Mouse (Mus musculus) left cerebral cortex, postnatal 36 days (tissue): ENCODE measurements at regions not wholly inside any gene's neighbourhood (a gene's known extent, or its start where the extent isn't known, plus 50 kb on each side); places are given as distances from the start of the nearest gene placed in this dataset.

Experiments used
- DNase-seq, 2 experiments: peaks; one replicate each; pipeline ENCODE4 v3.0.0; 2021 to 2022; ENCODE audit warnings: low spot score in 2 of 2, mixed read lengths in 1 of 2
- intact Hi-C: fragments of 180-260 bp; cut with DNase I; formaldehyde crosslinking; loops from one replicate; pipeline ENCODE4 v1.15.1; 2025

DNA sequence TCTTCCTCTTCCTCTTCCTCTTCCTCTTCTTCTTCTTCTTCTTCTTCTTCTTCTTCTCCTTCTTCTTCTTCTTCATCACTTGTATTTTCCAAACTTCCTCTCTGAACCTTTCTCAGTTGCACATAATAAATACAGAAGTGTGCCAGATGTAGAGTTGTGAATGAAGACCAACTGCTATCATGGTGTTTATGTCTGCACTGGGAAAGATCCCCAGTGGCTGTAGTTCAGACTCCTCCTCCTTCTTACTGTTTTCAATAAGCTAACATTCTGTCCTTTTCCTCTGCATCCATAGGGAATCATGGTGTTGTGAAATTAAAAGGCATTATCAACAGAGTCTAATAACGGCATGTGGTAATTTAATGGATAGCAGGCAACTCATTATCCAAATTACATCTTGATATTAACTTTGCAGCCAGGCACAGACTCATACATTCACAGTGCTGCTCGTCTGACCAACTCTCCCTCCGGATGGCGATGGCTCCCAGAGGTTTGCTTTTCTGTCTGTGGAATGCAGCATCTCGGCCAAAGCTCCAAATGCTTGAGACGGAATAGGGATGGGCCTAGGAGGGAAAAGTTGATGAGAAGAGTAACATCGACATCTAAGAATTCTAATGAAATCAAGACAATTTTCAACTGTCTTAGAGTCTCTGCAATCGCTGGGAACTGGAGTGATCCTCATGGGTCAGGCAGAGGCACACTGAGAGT is 219.6 kb downstream of the Irs2 start:
- intact Hi-C loops = no loop called here

DNA sequence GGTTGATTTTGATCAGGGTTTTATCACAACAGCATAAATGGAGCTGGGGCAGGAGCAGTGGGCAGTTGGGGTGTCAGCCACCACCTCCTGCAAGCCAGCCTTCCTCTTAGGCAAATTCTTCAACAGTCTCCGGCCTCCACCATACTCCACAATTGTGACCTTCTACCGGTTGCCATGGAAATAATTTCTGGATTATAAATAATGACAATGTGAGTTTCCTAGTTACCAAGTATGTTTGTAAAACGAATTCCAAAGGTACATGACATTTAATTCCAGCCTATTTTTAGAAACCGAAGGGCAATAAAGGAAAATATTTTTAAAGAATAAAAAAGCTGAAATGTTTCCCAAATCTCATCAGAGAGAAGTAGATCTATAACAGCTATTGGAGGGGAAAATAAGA is 222.5 kb downstream of the Irs2 start:
- DNase-seq = no peak
- intact Hi-C loops = no loop called here

More for the DNA sequence above, 219.6 kb downstream of the Irs2 start:
- DNase-seq = no peak

DNA sequence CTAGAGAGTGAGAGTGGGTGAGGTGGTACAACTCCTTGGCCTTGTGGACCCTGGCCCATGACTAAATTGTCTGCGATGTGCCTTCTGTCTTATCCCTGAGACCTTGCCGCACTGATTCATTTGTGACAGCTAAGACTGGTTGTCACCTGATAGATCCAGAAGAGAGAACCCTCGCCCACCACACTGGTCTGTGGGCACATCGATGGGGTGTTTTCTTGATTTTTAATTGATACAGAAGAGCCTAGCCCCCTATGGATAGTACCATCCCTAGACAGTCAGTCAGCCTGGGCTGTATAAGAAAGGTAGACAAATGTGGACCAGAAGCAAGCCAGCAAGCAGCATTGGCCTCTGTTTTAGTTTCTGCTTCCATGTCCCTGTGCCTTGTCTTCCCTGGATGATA is 222.9 kb downstream of the Irs2 start:
- intact Hi-C loops = no loop called here
- no peak for DNase-seq

DNA sequence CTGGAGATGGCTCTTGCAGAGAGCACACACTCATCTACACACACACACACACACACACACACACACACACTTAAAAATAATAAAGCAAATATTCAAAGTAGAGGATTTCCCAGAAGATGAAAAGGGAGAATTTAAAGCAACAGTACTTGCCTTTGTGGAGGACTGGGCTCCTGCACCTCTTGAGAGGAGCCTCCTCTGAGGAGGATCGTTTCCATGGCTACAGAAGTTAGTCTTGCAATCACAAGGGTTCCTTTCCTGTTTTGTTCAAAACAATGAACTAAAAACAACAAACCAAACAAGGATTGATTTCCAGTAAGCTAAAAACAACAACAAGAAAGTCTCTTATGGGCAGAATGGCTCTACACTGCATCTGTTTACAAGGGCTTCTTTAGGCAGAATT is 223.8 kb downstream of the Irs2 start:
- DNase-seq = no peak

DNA sequence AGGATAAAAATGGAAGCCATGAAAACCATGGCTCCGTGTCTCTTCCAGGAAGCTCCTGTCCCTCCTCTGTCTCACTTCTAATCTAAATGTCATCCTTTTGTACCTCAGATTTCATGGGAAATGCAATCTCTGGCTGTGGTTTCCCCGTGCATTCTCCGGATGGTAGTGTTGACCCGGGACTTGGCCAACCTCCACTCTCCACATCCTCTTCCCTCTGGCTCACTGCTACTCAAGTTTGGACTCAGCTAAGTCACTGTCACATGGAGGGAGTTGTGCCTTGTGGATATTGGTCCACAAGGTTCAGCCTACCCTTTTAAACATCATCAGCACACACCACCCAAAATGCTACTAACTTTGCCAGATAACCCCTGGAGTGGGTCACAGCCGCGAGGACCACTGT is 226.4 kb downstream of the Irs2 start:
- intact Hi-C loops = no loop called here
- DNase-seq = no peak

More for the DNA sequence above, 223.8 kb downstream of the Irs2 start:
- intact Hi-C loops = no loop called here

DNA sequence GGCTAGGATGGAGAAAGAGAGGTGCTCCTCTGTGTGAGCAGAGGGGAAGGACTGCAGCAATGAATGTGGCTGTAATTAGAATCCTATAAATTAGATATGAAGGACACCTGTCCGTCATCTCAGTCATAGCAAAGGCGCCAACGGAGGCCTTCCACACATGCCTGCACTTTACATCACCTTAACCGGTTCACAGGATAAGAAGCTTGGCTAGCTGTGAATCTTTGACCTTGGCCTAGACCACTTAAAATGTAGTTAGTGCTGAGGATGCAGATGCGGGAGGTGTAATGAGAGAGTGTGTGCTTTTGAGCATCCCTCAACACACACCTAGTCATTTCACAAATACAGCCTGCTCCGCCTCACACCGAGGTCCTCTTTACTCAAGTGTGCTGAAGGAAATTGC is 228.6 kb downstream of the Irs2 start:
- intact Hi-C loops = no loop called here
- DNase-seq = no peak

DNA sequence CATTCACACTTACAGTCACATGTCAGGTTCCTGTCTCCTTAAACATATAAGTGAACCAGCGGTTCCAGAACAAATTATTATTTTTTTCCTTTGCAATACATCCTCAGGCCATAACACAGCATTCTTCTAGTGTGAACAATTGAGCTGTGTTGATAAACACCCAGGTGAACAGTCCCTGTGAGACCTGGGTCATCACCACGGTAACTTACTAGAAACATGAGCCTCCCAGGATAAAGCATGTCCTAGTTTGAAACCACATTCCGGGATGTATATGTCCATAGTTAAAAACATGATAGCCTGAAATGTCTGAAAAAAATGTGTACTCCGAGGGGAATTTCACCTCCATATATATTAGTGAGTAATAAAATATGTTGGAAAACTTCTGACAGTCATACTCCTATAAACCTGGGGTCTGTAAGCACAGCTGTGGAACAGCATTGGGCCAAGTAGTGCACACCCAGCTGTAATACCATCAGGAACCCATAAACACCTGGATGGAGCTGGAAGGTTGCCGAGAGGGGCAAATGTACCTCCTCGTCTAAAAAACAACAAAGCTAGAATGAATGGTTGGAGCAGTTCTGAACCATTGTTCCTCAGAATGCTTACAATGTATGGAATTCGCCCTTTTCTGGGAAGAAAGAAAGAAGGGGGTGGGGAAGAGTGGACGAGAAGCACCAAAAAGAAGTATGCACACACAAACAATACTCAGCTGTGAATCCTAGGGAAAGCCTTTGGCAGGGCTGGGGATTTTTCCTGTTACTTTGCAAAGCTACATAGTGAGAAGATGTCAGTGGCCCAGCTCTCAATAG is 232.9 kb downstream of the Irs2 start:
- intact Hi-C loops = no loop called here
- no peak for DNase-seq

DNA sequence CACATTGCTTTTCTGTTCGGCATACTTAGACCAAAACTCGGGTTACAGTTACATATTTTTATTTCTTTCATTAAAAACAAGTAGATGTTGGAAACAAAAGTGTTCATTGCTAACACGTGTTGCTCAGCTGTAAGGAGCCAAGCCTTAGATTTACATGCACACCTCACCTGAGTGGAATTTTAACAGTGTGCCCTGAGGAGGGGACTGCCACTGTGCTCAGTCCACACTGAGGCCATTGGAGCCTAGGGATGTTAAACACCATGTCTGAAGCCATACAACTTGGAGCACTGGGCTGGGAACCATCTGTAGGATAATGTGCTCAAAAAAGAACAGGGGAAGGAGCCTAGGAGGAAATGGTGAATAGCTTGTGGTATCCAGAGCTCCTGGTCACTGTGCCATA is 233.5 kb downstream of the Irs2 start:
- intact Hi-C loops = no loop called here
- DNase-seq = no peak

DNA sequence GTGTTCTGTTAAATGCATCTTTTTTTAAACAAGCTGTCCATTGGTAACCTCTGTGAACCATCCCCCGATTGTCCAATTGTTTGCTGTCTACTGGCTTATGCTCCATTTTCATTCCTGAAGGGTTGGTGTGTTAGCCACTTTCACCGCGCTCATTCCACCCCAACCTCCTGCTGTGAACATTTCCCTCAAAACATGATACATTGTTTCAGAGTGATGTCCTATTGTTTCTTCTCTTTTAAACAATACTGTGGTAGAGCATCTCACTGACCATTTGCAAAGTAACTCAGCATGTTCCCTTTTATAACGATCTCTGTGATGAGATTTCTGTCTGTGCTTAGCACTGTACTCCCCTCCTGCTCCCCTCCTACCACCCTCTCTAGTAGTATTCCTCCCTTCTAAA is 240.1 kb downstream of the Irs2 start:
- intact Hi-C loops = no loop called here
- no peak for DNase-seq

DNA sequence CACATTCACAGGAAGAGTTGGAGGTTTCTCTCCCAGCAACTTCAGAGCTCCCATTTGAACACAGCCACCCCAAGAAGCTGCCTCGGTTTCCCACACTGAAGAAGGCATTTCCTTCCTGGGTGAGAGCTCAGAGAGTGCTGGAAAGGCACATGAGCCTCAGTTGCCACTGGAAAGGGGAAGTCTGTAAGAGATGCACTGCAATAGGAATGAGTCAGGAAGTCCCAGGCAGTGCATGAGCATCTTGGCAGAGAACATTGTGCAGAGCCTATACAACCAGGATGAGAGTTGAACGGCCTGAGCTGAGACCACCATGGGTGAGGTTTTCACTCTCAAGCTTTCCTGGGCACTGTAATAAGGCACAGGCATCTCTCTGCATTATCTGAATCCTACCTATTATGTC is 244.4 kb downstream of the Irs2 start:
- intact Hi-C loops = no loop called here
- no peak for DNase-seq

DNA sequence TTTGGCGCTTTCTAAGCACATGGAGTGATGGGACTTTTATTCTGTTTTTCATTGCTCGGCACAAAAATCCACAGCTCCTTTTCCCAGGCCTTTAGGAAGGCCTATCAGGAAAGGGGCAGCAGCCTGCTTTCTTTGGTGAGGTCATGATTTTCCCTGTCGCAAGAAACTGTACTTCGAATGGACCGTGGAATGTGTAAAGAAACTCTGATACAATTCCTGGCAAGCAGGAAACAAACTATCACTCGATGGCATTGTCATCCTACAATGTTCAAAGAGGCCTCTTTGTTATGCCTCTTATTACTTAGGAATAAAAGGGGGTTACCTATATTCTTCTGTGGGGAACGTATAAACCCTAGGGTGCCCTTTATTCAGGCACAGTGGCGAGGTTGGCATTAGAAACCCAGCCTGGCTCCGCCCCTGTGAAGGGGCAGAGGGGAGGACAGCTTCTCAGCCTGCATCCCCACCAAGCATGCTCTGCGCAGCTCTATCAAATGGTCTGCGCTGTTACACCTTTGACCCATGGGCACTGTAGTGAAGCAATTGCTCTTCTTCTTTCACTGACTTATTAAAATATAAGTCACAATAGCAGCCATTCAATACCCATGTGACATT is 246.5 kb downstream of the Irs2 start:
- intact Hi-C loops = no loop called here
- DNase-seq = no peak

DNA sequence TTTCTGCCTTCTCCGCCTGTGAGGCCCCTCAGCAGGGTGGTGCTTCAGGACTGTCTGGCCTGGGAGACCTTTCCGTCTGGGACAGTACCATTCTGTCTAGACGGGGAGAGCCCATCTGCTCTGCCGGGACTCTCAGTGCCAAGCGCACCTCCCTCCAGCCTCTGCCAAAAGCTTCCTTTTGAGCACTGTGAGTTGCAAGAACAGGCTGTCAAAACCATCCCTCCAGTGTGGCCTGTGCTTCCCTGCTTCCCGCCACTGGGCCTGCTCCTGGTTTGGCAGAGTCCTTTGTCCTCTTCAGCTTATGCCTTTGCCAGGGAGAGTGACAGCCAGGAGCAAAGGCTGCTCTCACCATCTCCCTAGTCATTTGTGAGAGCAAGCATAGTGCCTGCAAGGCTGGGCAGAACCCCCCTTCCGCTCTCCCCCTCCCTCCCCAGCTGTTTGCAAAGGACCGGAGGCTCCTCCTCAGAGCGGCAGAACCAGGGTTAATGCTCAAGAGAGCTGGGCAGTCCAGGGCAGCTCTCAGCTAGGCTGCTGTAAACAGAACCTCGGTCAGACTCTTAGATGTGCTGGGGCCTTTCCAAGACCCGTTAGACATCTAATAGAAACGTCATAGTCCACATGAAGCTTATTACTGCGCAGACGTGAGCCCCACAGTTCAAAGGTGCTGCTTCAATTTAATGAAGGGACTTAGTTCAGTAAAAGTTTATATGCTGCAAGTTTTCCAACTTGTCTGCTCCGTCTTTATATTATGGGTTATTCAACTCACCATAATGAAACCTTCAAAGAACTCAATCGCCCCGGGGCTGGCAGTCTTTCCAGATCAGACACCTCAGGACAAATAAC is 247.2 kb downstream of the Irs2 start:
- no peak for DNase-seq
- intact Hi-C loops = no loop called here

DNA sequence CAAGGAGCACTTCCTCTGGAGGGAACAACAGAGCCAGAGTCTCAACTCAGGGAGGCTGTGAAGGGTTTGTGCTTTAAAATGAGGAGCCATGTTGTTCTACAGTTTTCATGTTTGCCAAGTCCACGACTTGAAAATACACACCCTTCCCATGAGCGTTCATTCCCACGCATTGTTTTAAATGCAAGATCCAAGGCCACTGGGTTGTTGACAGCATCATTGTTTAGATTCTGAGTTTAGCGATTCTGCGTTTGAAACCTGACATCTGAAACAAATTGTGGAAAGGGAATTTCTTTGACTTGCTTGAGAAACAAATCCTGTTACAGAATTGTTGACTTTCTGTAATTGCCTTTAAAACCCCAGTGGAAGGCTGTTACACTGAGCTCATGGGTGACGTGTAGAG is 248.0 kb downstream of the Irs2 start:
- DNase-seq = no peak
- intact Hi-C loops = no loop called here

DNA sequence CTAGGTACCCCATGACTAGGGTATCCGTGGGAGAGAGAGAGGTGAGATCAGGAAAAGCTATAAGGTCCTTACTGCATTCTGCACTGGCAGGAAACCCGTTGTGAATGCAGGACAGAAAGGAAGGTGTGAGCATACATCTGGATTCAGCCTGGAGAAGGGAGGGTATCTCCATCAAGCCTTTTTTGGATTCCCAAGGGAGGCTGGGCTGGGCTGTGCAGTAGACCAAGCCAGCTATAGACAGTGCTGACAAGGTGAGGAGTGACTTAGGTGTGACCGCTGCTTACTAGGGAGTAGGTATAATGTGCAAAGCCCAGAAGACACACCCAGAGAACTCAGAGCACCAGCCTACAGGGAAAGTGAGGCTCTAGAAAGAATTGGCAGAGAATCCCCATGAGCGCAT is 250.1 kb downstream of the Irs2 start:
- intact Hi-C loops = no loop called here
- no peak for DNase-seq

DNA sequence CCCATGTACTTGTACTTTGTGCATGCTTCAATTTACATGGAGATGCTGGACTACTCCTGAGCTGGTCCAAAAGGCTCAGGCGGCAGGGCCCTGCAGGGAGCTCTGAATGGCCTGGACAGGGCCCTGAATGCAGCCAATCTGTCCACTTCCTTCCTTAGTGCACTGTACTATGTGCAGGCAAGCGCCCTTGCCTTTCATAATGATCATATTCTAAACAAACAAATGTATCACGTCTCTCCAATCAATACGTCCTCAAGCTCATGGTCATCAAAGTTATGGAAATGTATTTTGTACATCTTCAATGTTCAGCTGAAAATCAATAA is 253.3 kb downstream of the Irs2 start:
- DNase-seq = no peak
- intact Hi-C loops = no loop called here

DNA sequence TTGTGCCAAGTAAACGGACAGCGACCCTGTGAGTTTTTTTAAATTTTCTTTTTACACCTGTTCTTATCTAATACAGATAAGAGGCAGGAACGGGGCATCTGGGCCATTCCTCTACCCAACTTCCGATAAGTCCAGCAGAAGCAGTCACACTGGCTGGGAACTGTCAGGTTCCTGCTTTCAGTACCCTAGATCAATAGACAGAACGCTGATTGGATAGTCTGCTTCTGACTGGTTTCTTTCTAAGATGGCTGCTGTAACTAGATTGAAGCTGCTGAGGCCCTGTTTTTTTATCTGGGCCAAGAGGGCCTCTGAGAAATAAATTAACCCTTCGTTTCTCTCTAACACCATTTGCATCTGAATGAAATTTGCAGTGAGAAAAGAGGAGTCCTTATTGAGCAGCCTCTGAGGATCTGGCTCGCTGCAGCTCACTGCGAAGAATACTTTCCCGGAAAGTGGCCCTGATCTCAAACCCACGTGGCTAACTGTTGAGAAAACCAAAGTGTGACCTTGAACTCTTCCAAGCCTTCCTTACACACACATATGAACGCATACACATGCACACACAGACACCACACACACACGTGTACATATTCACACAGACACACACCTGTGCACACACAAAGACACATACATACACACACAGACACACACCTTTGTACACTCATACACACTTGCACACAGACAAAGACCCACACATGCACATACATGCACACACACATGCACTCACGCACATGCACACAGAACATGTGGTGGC is 253.8 kb downstream of the Irs2 start:
- no peak for DNase-seq
- intact Hi-C loops = no loop called here

DNA sequence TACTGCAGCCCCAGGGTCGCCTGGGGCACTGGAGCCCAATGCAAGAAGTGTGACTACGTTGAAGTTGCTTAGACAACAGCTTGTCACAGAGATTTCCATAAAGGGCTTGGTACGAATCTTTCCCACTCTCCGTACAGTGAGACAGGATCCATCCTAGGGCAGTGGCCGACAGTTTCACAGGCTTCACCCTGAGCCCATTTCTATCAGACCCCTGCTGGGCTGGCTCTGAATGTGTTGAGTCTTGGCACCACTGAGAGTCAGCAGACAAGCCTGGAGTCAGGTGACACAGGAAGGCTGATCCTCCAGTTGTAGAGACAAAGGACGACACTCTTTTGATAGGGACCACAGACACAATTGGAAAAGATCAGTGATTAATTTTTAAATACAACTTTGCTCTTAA is 255.2 kb downstream of the Irs2 start:
- DNase-seq = no peak
- intact Hi-C loops = no loop called here

DNA sequence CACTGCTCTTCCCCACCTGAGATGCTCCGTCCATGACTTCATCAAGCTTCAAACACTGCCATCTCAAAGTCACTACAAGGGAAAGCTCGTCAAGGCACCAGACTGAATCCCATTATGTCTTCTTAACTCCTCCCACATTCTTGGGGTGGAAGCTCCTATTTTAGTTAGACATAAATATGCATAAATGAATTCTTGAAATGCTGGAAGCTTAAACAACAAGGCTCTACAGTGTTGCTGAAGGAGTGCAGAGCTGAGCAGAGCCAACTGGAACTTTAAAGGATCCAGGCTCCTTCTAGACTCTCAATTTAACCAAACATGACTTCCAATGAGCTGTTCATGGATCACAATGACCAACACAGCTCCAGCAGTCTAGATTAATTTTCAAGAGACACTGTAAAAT is 261.1 kb downstream of the Irs2 start:
- DNase-seq = no peak
- intact Hi-C loops = no loop called here

DNA sequence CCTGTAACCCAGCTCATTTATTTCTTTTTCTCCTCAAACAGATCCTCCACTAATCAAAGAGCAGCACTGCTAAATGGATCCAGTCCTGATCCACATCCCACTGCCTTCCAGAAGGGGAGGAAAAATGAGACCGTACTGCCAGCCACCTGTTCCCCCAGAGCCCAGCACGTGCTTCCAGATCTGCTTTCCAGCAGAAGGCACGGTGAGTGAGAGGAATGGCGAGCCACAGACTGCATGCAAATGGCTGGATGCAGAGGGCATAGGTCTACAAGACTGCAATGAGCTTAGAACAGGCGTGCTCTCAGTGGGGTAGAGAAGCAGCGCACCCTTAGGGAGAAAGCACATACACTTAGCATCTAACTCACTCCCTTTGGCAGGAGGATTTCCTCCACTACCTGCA is 265.0 kb downstream of the Irs2 start:
- DNase-seq = no peak
- intact Hi-C loops = no loop called here

DNA sequence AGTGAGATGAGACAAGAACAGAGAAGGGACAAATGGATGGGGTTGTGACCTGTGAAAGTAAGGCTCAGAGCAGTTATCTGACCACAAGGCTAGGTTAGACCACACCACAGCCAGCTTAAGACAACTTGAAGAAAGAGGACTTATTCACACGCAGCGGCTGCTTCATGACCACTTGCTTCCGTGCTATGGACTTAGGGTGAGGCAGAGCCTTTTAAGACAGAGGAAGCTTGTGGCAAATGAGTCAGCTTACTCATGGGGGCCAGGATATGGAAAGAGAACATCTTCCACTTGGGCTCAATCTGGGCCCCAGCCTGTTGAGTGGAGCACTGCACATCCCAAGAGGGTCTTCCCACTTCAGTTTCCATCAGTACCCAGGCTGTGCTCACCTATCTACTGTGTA is 267.4 kb downstream of the Irs2 start:
- DNase-seq = no peak
- intact Hi-C loops = no loop called here
